Mouse (Mus musculus) cerebellum, adult 2 months (tissue): ENCODE results near the gene Sf3b3. TPM values are rescaled to one million over a fixed set of nuclear protein-coding genes. Genes with fewer than 3 reads are reported as not detected.

Experiments
- DNase-seq, 2 experiments: peaks; one replicate each; pipeline ENCODE4 v3.0.0; 2021
- H3K27ac ChIP-seq: fragments of 200-500 bp; 2 replicates; pipeline ENCODE4 v1.5.1; 2012; ENCODE audit warnings: low read length, control low read depth, inconsistent platforms; ENCODE audit not compliant: insufficient read depth
- H3K27me3 ChIP-seq: fragments of 200-500 bp; 2 replicates; pipeline ENCODE4 v1.6.1; 2012; ENCODE audit warnings: inconsistent platforms, mild to moderate bottlenecking, low read length, moderate library complexity; ENCODE audit not compliant: control insufficient read depth, insufficient read depth
- H3K4me1 ChIP-seq: fragments of 200-500 bp; 2 replicates; pipeline ENCODE4 v1.6.1; 2011; ENCODE audit warnings: low read length; ENCODE audit not compliant: control insufficient read depth, insufficient read depth
- H3K4me3 ChIP-seq: fragments of 200-500 bp; replicated peaks from 2 replicates; pipeline ENCODE3; 2011; ENCODE audit warnings: mild to moderate bottlenecking, low read depth, low read length, control low read depth; ENCODE audit not compliant: insufficient read depth
- CTCF ChIP-seq: fragments of 200-500 bp; IDR thresholded peaks from 2 replicates; pipeline ENCODE4 v1.5.1; 2011; ENCODE audit warnings: low read depth, mild to moderate bottlenecking, control low read depth, low read length, moderate library complexity, borderline replicate concordance; ENCODE audit not compliant: insufficient read depth
- POLR2A ChIP-seq: fragments of 200-500 bp; IDR thresholded peaks from 2 replicates; pipeline ENCODE4 v1.6.1; 2011; ENCODE audit warnings: low read length, control low read depth, borderline replicate concordance; ENCODE audit not compliant: insufficient read depth
- WGBS: fragments of 180-500 bp; shearing (Covaris S2); methylation state at CpG from one replicate; pipeline ENCODE4 v1.1.7; 2018; 5-methylcytosine and 5-hydroxymethylcytosine counted together
- polyA plus RNA-seq: library from polyadenylated mRNA; depleted of rRNA; stranded (reverse); fragments of >200 nt; gene quantifications from 2 replicates; pipeline ENCODE4 v1.2.3, GENCODE M21; 2012

Sf3b3 gene
- polyA plus RNA-seq, 1 experiment, result 44.5 TPM

- no peak for TF ChIP-seq POLR2A
- Histone ChIP-seq H3K27me3 (no peaks in the 10 kb centered on the region), H3K27ac (no peak overlapping the region), H3K4me1 (peaks cover 3% of the 10 kb centered on the region; the same call in 1 of the 2 replicates), H3K4me3 (no peak overlapping the region)
- no peak for DNase-seq
- 64% methylated on average over 3 of the region's 3 CpGs for WGBS
Measured at GRCm38 (mm10) chr8:110844941-110845340, 1.6 kb downstream of the Sf3b3 start.

- H3K27me3 ChIP-seq, result no peaks in the 10 kb centered on the region
- DNase-seq, result no peak
- WGBS, result 63% methylated on average over 5 of the region's 5 CpGs
- H3K4me1 ChIP-seq, result peaks cover 3% of the 10 kb centered on the region; the same call in 1 of the 2 replicates
- H3K27ac ChIP-seq, result no peak overlapping the region
- TF ChIP-seq POLR2A (no peak), CTCF (no peak)
- H3K4me3 ChIP-seq, result no peak overlapping the region
Measured at GRCm38 (mm10) chr8:110843207-110843606, 3.4 kb downstream of the Sf3b3 start.

- WGBS, result 84% methylated on average over 3 of the region's 3 CpGs
- no peak for DNase-seq
- no peaks in the 10 kb centered on the region for H3K27me3 ChIP-seq
- no peak overlapping the region for H3K27ac ChIP-seq
- TF ChIP-seq POLR2A (no peak), CTCF (no peak)
- H3K4me3 ChIP-seq, result no peak overlapping the region
- H3K4me1 ChIP-seq, result peaks cover 3% of the 10 kb centered on the region; the same call in 1 of the 2 replicates
Measured at GRCm38 (mm10) chr8:110842012-110842574, 4.5 kb downstream of the Sf3b3 start.

- Histone ChIP-seq H3K27ac (no peak overlapping the region), H3K4me1 (no peaks in the 10 kb centered on the region), H3K4me3 (no peak overlapping the region), H3K27me3 (no peaks in the 10 kb centered on the region)
- TF ChIP-seq CTCF, result no peak
- no peak for TF ChIP-seq POLR2A
- DNase-seq, result no peak
- 78% methylated on average over 3 of the region's 3 CpGs for WGBS
Measured at GRCm38 (mm10) chr8:110831956-110832355, 14.6 kb downstream of the Sf3b3 start.

- Histone ChIP-seq H3K27ac (no peak overlapping the region), H3K27me3 (no peaks in the 10 kb centered on the region), H3K4me3 (no peak overlapping the region), H3K4me1 (no peaks in the 10 kb centered on the region)
- no peak for DNase-seq
- WGBS, result 91% methylated on average over 3 of the region's 3 CpGs
- TF ChIP-seq CTCF (no peak), POLR2A (no peak)
Measured at GRCm38 (mm10) chr8:110828511-110828910, 18.1 kb downstream of the Sf3b3 start.

GRCm38 (mm10) chr8:110824861-110825260 is 21.7 kb downstream of the Sf3b3 start:
- WGBS, result 92% methylated on average over 1 of the region's 1 CpGs
- no peak for DNase-seq

GRCm38 (mm10) chr8:110821960-110822359 is 24.6 kb downstream of the Sf3b3 start:
- no peak overlapping the region for H3K27ac ChIP-seq
- no peaks in the 10 kb centered on the region for H3K4me1 ChIP-seq
- no peak for TF ChIP-seq POLR2A
- TF ChIP-seq CTCF, result no peak
- DNase-seq, result no peak
- H3K27me3 ChIP-seq, result no peaks in the 10 kb centered on the region
- WGBS, result 82% methylated on average over 3 of the region's 3 CpGs
- no peak overlapping the region for H3K4me3 ChIP-seq

More at GRCm38 (mm10) chr8:110824861-110825260, 21.7 kb downstream of the Sf3b3 start:
- Histone ChIP-seq H3K27me3 (no peaks in the 10 kb centered on the region), H3K4me3 (no peak overlapping the region), H3K4me1 (no peaks in the 10 kb centered on the region), H3K27ac (no peak overlapping the region)
- TF ChIP-seq POLR2A (no peak), CTCF (no peak)

GRCm38 (mm10) chr8:110820257-110820656 is 26.3 kb downstream of the Sf3b3 start:
- no peaks in the 10 kb centered on the region for H3K4me1 ChIP-seq
- no peak overlapping the region for H3K4me3 ChIP-seq
- no peak overlapping the region for H3K27ac ChIP-seq
- no peak for DNase-seq
- no peak for TF ChIP-seq POLR2A
- no peak for TF ChIP-seq CTCF
- no peaks in the 10 kb centered on the region for H3K27me3 ChIP-seq
- 90% methylated on average over 2 of the region's 2 CpGs for WGBS
